Mouse (Mus musculus) frontal cortex, postnatal 25 days (tissue): ENCODE measurements around the gene Saa3.
A peak's percentile ranks its signal among the peaks of the same experiment; 100 is the strongest.
"Not testable (repeated sequence)": the region's sequence is repeated elsewhere in the genome, so short reads cannot be mapped to it uniquely, and the experiment has no call there.

Source experiments
- DNase-seq, 2 experiments: peaks; one replicate each; pipeline ENCODE4 v3.0.0; 2022; ENCODE audit warnings: low spot score in 2 of 2

The Saa3 gene

DNA sequence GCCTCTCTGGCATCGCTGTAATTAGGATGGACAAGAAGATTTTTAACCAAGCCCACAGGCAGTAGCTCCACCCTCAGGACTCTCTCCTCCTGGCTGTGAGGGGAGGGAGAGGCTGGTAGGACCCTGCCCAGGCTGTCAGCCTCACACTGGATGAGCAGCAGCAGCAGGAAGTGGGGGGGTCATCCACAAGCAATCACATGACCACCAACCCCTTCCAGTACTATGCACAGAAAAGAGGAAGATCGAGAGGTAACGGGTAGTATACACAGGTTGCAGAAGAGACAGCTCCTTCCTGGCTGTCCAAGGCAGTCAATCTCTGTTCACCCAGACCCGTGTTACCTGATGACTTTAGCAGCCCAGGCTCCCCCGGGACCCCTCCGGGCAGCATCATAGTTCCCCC lies 3.2 kb downstream of the Saa3 start:
- no peak for DNase-seq

- DNase-seq = peak; percentile 57 to 69
Measured at GRCm38 (mm10) chr7:46710390-46710844, 5.1 kb downstream of the Saa3 start, which contains the start of gene Saal1. Gene Saal1 (minus strand): TSS chr7:46710680.

DNA sequence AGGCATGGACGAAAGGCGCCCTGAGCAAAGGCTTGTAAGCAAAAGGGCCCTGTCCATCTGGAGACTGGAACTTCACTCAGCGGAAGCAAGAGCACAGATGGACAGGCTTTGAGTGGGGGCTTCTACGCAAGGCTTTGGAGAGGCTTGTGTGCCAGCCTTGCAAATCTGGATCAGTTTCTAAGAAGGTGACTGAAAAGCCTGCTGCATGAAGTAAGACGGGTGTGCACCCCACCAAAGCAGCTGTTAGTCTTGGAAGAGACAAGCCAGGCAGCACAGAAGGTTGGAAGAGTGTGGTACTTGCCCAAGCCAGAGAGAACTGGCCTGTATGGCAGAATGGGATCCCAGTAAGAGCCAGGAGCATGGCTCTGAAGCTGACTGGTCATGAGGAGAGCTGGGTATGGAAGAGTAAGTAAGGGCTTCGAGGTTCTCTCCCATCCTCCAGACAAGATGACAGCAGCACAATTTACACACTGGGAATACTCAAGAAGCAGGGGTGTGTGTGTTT lies 14.9 kb downstream of the Saa3 start:
- no peak for DNase-seq

- DNase-seq = no peak
Measured at GRCm38 (mm10) chr7:46696754-46697153, 18.7 kb downstream of the Saa3 start.

- no peak for DNase-seq
Measured at GRCm38 (mm10) chr7:46686827-46687226, 28.7 kb downstream of the Saa3 start.

DNA sequence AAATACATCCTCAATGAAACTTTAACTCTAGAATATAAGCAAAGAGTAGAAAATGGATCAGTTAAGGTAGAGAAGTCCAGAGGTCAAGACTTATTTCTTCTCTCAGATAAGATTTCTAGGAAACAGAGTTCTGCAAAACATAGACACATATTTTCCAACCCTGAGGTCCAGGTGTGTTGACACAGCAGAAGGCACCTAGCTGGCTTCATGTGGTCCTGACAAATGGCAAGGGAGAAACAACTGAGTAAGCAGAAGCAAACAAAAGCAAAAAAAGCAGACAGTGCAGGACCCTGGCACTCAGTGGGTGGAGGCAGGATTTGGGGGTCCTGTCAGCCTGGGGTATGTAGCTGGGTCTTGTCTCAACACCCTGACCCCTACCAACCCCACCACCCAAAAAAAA lies 34.8 kb downstream of the Saa3 start:
- no peak for DNase-seq

DNA sequence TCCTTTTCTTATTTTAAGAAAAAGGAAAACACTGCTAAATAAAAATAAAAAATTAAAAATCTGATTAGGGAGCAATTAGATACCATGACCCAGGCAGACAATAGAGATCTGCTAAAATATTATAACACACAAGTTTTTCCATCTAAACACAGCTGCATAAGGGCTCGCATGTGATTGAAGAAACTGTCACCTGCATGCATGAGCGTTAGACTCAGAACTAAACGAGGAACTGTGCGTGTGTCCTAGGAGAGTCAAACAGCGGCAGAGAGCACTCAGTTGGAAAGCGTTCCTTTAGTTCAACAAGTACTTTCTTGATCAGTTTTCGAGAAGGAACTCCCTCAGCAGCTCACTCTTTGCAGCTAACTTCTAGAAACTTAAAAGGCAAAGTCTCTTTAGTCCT lies 36.5 kb downstream of the Saa3 start:
- not testable (repeated sequence) for DNase-seq

GRCm38 (mm10) chr7:46678417-46678816 lies 37.1 kb downstream of the Saa3 start:
- no peak for DNase-seq

DNA sequence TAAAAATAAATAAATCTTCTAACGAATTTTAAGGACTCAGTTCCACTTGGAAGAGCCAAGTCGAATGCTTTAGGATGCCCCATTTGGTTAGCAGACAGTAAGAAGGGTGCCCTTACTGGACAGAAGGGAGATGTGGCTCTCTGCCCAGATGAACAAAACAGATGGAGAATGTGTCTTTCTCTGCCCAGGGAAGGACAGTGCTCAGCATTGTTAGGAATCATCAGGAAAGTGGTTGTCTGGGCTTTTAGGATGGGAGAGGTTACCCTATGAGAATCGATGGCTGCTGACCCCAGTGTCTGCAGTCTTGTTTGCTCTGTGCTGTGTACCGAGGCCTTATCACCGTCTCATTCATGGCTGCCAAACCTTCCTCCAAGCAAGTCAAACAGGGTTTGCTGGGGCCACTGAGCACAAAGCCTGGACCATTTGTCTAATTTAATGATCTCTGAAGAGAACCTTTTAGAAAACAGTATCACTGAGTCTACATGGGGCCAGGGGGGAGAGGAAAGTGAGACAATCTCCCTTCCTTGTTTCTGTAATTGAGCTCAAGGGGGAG lies 38.6 kb downstream of the Saa3 start:
- no peak for DNase-seq

DNA sequence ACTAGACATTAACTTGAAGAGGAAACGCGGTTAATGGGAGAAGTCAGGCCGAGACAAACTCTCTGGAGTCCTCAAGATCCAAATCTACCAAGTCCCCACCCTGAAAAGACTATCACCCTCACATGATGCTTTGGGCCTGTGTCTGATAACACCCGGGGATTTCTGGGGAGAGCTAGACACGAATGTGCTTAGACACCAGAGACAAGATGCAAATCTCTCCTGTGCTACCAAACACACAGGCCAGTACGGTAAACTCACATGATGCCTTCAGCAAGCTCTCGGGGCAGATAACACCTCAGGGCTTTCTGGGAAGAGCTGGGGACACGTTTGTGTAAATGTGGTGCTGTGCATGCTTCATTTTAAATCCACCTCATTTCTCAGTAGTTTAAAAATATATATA lies 39.6 kb downstream of the Saa3 start:
- no peak for DNase-seq

DNA sequence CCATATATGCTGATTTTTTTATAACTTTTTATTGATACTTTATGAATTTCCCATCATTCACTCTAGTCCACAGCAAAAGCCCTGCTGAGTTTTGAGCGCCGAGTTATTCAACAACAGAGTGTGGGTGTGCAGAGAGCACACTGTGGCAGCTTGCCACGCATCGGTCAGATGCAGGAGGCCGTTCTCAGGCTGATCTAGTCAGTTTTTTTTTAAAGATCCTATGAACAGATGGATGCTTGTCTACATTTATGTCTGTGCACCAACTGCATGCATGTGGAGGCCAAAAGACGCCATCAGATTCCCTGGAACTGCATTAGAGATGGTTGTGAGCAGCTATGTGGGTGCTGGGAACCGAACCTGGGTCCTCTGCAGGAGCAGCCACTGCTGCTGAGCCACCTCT lies 40.4 kb downstream of the Saa3 start:
- DNase-seq = no peak

DNA sequence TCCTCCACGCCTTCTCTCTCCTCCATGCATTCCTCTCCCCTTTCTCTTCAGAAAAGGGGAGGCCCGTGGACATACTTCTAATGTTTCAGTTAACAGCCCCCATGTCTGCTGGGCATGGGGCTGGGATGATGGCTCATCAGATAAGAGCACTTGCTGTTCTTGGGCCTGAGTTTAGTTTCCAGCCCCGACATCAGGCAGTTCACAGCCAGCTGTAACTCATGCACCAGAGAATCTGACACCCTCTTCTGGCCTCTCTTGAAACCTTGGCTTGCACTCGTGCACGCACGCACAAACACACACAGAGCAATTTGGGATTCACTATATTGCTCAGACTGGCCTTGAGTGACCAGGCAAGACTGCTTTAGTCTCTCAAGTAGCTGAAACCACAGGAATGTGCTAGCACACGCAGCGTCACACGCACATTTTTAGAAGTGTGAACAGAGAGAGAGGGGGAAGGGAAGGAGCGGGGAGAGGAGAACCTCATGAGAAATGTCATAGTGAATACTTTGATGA lies 43.3 kb downstream of the Saa3 start, which contains the start of gene Tph1:
Tph1 (minus strand) TSS at position 378 of the 513 bp plus-strand sequence.
- DNase-seq = no peak

DNA sequence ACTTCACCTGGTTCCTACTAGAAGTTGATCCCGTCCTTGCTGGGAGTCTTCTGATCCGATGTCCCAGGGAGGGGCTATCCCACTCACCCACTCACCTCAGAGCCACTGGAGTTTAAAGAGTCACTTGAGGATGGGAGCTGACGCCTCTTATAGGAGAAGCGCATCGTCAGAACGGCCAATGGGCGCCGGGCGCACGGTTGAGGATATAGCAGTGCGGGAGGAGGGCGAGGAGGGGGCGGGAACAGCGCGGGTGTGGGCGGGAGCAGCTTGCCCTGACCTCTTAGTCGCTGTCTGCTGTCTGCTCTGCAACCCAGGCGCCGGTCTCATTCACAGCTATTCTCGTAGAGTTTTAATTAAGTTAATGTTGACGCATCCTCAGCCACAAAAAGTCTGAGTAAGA lies 48.2 kb downstream of the Saa3 start:
- DNase-seq = no peak

GRCm38 (mm10) chr7:46665236-46665635 lies 50.3 kb downstream of the Saa3 start:
- DNase-seq = no peak
